Mouse (Mus musculus) embryonic facial prominence, embryonic 14.5 days (tissue): Measurements from ENCODE around the gene Rbck1. TPM values are rescaled to one million over a fixed set of nuclear protein-coding genes. Genes with fewer than 3 reads are reported as not detected.
"Not testable (repeated sequence)": the region's sequence is repeated elsewhere in the genome, so short reads cannot be mapped to it uniquely, and the experiment has no call there.

Experiments
- ATAC-seq: fragments of 200-750 bp; cut with Nextera tagmentation; 2 replicates; pipeline ENCODE4 v1.8.0; 2017; ENCODE audit warnings: low read depth, moderate number of reproducible peaks, moderate TSS enrichment
- DNase-seq: peaks from one replicate; pipeline ENCODE4 v3.0.0-alpha.2; 2015; ENCODE audit warnings: low spot score
- H3K27ac ChIP-seq: fragments of 300-500 bp; sonication (generic); replicated peaks from 2 replicates; pipeline ENCODE4 v1.5.1; 2014; ENCODE audit warnings: low read depth, mild to moderate bottlenecking, low read length, moderate library complexity
- H3K27me3 ChIP-seq: fragments of 300-500 bp; sonication (generic); replicated peaks from 2 replicates; pipeline ENCODE4 v1.6.1; 2014; ENCODE audit warnings: low read length; ENCODE audit not compliant: control insufficient read depth, insufficient read depth
- H3K36me3 ChIP-seq: fragments of 300-500 bp; sonication (generic); 2 replicates; pipeline ENCODE4 v1.6.1; 2014; ENCODE audit warnings: low read length, mixed read lengths; ENCODE audit not compliant: control insufficient read depth, insufficient read depth
- H3K4me1 ChIP-seq: fragments of 300-500 bp; sonication (generic); 2 replicates; pipeline ENCODE4 v1.6.1; 2014; ENCODE audit warnings: antibody characterized with exemption, low read length; ENCODE audit not compliant: control insufficient read depth, insufficient read depth
- H3K4me2 ChIP-seq: fragments of 300-500 bp; sonication (generic); 2 replicates; pipeline ENCODE4 v1.6.1; 2014; ENCODE audit warnings: low read depth, mild to moderate bottlenecking, low read length, moderate library complexity, mixed read lengths
- H3K4me3 ChIP-seq: fragments of 300-500 bp; sonication (generic); 2 replicates; pipeline ENCODE4 v1.5.1; 2014; ENCODE audit warnings: low read depth, mild to moderate bottlenecking, low read length
- H3K9ac ChIP-seq: fragments of 300-500 bp; sonication (generic); 2 replicates; pipeline ENCODE4 v1.6.1; 2014; ENCODE audit warnings: low read depth, mild to moderate bottlenecking, low read length, moderate library complexity, mixed read lengths
- H3K9me3 ChIP-seq: fragments of 300-500 bp; sonication (generic); 2 replicates; pipeline ENCODE4 v1.6.1; 2016; ENCODE audit warnings: low read length; ENCODE audit not compliant: control insufficient read depth
- WGBS: fragments of 180-500 bp; shearing (Covaris S2); extraction: QIAGEN DNeasy Blood & Tissue Kit; methylation state at CpG from one replicate; pipeline ENCODE4 v1.1.7; 2014; 5-methylcytosine and 5-hydroxymethylcytosine counted together
- polyA plus RNA-seq: library from polyadenylated mRNA; unstranded; fragments of >200 nt; fragmentation: Nextera tagmentation; extraction: Ambion mirVana; gene quantifications from 2 replicates; pipeline ENCODE4 v1.2.1, GENCODE M21; 2014

Rbck1 gene
- polyA plus RNA-seq, 1 experiment from 2014 or later = 79.5 TPM

GRCm38 (mm10) chr2:152303781-152304180 lies 28.7 kb downstream of the Rbck1 start:
- 47% methylated on average over 5 of the region's 5 CpGs for WGBS
- Histone ChIP-seq H3K27ac (no peak overlapping the region), H3K9ac (no peak overlapping the region), H3K36me3 (peaks cover 67% of the 10 kb centered on the region), H3K4me1 (no peaks in the 10 kb centered on the region), H3K9me3 (no peaks in the 10 kb centered on the region), H3K27me3 (no peaks in the 10 kb centered on the region), H3K4me2 (no peak overlapping the region), H3K4me3 (no peak overlapping the region)
- DNase-seq (no peak), ATAC-seq (no peak)

GRCm38 (mm10) chr2:152302862-152303261 lies 29.6 kb downstream of the Rbck1 start:
- DNase-seq (no peak), ATAC-seq (no peak)
- 79% methylated on average over 2 of the region's 2 CpGs for WGBS
- Histone ChIP-seq H3K4me3 (no peak overlapping the region), H3K4me1 (no peaks in the 10 kb centered on the region), H3K9me3 (no peaks in the 10 kb centered on the region), H3K36me3 (peaks cover 58% of the 10 kb centered on the region), H3K27me3 (no peaks in the 10 kb centered on the region), H3K4me2 (no peak overlapping the region), H3K27ac (no peak overlapping the region), H3K9ac (no peak overlapping the region)

GRCm38 (mm10) chr2:152294541-152294940 lies 37.9 kb downstream of the Rbck1 start:
- peaks cover 8% of the 10 kb centered on the region for H3K4me1 ChIP-seq
- H3K9ac ChIP-seq = peak overlapping the region; percentile 95
- peak overlapping the region; percentile 88 for H3K4me2 ChIP-seq
- WGBS = 34% methylated on average over 5 of the region's 5 CpGs
- ATAC-seq = no peak
- no peak for DNase-seq
- peak overlapping the region; percentile 94 for H3K4me3 ChIP-seq
- H3K27ac ChIP-seq = no peak overlapping the region
- H3K9me3 ChIP-seq = no peaks in the 10 kb centered on the region
- no peaks in the 10 kb centered on the region for H3K36me3 ChIP-seq
- H3K27me3 ChIP-seq = no peaks in the 10 kb centered on the region

- H3K4me3 ChIP-seq = peak within 1 kb of the TSS; percentile 94
- under 1% methylated on average over 40 of the region's 70 CpGs for WGBS
- no peaks in the 10 kb centered on the region for H3K9me3 ChIP-seq
- no peaks in the 10 kb centered on the region for H3K36me3 ChIP-seq
- ATAC-seq = peak; percentile 97
- H3K27ac ChIP-seq = peak within 1 kb of the TSS; percentile 82
- H3K4me2 ChIP-seq = peak within 1 kb of the TSS; percentile 88
- H3K27me3 ChIP-seq = no peaks in the 10 kb centered on the region
- peaks cover 8% of the 10 kb centered on the region for H3K4me1 ChIP-seq
- peak; percentile 95 for DNase-seq
- H3K9ac ChIP-seq = peak within 1 kb of the TSS; percentile 95
Observed at GRCm38 (mm10) chr2:152293727-152294475, 38.6 kb downstream of the Rbck1 start, which contains the start of gene Tbc1d20. Tbc1d20 (plus strand) TSS chr2:152293828.

- Histone ChIP-seq H3K27ac (no peak overlapping the region; the same call in 1 of the 2 replicates), H3K4me2 (peak overlapping the region; percentile 88), H3K9me3 (no peaks in the 10 kb centered on the region), H3K36me3 (no peaks in the 10 kb centered on the region; the same call in 1 of the 2 replicates), H3K9ac (peak overlapping the region; percentile 95), H3K4me3 (peak overlapping the region; percentile 94), H3K4me1 (peaks cover 8% of the 10 kb centered on the region), H3K27me3 (no peaks in the 10 kb centered on the region)
- under 1% methylated on average over 15 of the region's 15 CpGs for WGBS
- ATAC-seq = peak; percentile 20
- no peak for DNase-seq
Observed at GRCm38 (mm10) chr2:152293179-152293726, 39.2 kb downstream of the Rbck1 start.

- H3K4me2 ChIP-seq = no peak overlapping the region
- no peak for DNase-seq
- 56% methylated on average over 2 of the region's 2 CpGs for WGBS
- H3K4me3 ChIP-seq = no peak overlapping the region
- H3K4me1 ChIP-seq = peaks cover 8% of the 10 kb centered on the region
- no peaks in the 10 kb centered on the region for H3K27me3 ChIP-seq
- no peak overlapping the region for H3K27ac ChIP-seq
- H3K9ac ChIP-seq = no peak overlapping the region
- ATAC-seq = no peak
- peaks cover 3% of the 10 kb centered on the region; the same call in 1 of the 2 replicates for H3K36me3 ChIP-seq
- no peaks in the 10 kb centered on the region for H3K9me3 ChIP-seq
Observed at GRCm38 (mm10) chr2:152292475-152292874, 40.0 kb downstream of the Rbck1 start.

GRCm38 (mm10) chr2:152289623-152290022 lies 42.8 kb downstream of the Rbck1 start:
- not testable (repeated sequence) for H3K4me3 ChIP-seq, H3K27ac ChIP-seq, H3K4me2 ChIP-seq, H3K27me3 ChIP-seq, H3K9me3 ChIP-seq, H3K4me1 ChIP-seq, ATAC-seq, H3K9ac ChIP-seq, DNase-seq
- H3K36me3 ChIP-seq = peaks cover 26% of the 10 kb centered on the region
- WGBS = 84% methylated on average over 1 of the region's 2 CpGs

- Histone ChIP-seq H3K36me3 (peaks cover 41% of the 10 kb centered on the region), H3K4me1 (no peaks in the 10 kb centered on the region), H3K27me3 (no peaks in the 10 kb centered on the region), H3K9ac (no peak overlapping the region), H3K4me3 (no peak overlapping the region), H3K4me2 (no peak overlapping the region), H3K9me3 (no peaks in the 10 kb centered on the region), H3K27ac (no peak overlapping the region)
- no peak for ATAC-seq
- WGBS = 77% methylated on average over 8 of the region's 8 CpGs
- DNase-seq = no peak
Observed at GRCm38 (mm10) chr2:152288046-152288445, 44.4 kb downstream of the Rbck1 start.
